Mouse (Mus musculus): ENCODE measurements around the gene Kdr.

The Kdr gene

GRCm38 (mm10) chr5:75921730-75922387, 56.4 kb downstream of the Kdr start:
- no peak for DNase-seq (ENCODE audit: extremely low read depth, low read depth, low spot score)

DNA sequence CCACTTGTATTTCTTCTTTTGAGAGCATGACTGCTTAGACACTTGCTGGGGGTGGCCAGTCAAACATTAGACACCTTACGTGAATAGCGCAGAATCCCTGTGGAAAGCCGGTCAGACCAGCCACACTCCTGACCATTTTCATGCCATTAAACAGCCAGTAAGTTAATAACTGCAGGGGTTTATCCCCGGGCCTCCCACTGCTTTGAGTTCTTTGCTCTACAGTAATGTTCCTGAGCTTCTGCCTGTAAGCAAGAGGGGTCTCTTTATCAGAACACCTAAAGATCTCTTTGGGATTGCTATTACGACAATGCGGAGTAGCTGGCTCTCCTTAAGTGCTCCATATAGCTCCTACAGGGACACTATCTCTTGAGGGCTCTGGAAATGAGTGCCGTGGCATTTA, 58.7 kb downstream of the Kdr start:
- no peak for DNase-seq (ENCODE audit: extremely low read depth, low read depth, low spot score)

DNA sequence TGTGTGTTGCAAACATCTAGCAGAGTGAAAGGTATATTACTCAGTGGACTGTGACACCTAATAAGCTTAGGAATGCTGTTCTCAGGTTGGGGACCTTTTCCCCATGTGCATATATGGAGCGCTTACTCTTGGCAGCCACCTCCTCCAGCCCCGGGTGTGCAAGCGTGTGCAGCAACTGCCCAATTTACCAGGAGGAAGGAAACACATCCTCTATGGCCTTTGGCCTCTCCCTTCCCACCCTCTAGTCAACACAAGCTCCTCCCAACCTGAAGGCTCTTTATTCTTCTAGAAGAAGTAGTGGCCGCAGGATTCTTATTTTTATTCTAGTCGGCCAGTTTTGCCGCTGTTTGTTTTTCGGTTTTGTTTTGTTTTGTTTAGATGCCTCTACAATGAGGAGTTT, 60.1 kb downstream of the Kdr start:
- DNase-seq (ENCODE audit: extremely low read depth, low read depth, low spot score), result no peak

GRCm38 (mm10) chr5:75917231-75917630, 61.0 kb downstream of the Kdr start:
- DNase-seq (ENCODE audit: extremely low read depth, low read depth, low spot score), result no peak

GRCm38 (mm10) chr5:75906102-75906501, 72.2 kb downstream of the Kdr start:
- no peak for DNase-seq (ENCODE audit: extremely low read depth, low read depth, low spot score)

- DNase-seq (ENCODE audit: extremely low read depth, low read depth, low spot score), result no peak
Measured at GRCm38 (mm10) chr5:75900231-75900920, 77.9 kb downstream of the Kdr start.

DNA sequence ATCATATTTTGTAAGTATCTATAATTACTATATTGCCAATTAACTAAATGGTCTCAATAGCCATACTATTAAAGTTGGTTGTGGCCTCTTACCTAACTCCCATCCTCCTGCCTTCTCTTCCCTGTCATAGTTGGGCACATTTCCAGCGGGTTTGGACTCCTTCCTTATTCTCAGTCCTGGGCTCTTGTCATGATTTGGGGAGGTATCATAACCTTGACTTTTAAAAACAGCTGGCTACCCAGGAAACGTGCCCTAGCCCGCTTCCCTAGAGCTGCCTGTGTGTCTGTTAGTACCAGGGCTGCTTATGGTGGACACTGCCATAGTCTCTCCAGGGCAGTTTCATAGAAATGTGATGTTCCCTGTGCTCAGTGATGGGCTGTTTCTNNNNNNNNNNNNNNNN, 82.9 kb downstream of the Kdr start:
- no peak for DNase-seq (ENCODE audit: extremely low read depth, low read depth, low spot score)

GRCm38 (mm10) chr5:75892956-75893471, 85.2 kb downstream of the Kdr start:
- DNase-seq (ENCODE audit: extremely low read depth, low read depth, low spot score), result no peak
